Mouse (Mus musculus): Measurements from ENCODE around the gene Tnpo1.
A peak's percentile ranks its signal among the peaks of the same experiment; 100 is the strongest.
"Not testable (repeated sequence)": the region's sequence is repeated elsewhere in the genome, so short reads cannot be mapped to it uniquely, and the experiment has no call there.

The Tnpo1 gene

DNA sequence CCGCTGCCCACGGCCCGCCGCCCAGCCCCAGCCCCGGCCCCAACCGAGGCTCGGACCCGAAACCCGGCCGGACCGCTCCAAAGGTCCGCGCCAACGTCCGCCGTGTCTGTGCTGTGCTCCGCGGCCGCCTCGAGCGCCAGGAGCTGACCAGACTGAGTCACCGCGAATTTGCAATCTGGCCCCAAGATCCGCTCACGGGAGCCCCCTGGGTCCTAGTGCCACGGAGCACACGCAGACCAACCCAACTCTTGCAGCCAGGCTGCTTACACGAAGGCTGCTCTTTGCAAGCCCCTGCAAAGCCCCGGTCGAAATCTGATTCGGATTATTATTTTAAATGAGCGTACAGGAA lies 35.3 kb downstream of the Tnpo1 start:
- DNase-seq (ENCODE audit: low read depth in 2 of 2, low spot score in 2 of 2): peak; percentile 57 to 71

DNA sequence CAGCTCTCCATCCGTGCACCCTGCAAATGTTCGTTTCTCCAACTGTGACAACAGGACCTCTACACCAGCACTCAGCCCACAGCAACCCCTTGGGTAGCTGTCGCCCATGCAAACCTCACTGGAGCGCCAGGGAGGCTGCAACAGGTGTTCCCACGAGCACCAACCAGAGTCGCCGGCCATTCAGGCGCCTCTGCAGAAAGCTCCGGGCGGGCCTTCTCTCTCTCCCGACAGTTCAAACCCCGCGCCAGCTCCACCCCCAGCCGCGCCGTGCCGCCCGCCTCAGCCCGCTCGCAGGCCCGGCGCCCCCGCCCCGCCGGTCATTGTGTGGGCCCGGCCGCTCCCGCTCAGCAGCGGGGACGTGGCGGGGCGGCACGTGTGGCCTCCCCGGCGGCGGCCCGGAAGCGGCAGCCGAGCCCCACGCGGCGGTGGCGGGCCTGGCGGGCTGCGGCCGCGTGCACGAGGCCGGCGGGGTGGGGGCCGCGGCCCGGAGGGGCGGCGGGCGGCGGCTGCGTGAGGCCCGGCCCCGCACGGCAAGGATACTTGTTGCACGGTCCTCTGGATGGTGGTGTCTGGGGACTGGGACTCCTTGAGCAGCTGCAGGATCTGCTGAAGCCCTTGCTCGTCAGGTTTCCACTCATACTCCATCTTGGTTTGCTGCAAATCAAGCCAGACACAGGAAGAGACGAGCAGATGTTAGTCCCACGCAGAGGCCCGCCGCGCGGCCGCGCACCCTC lies 35.9 kb downstream of the Tnpo1 start:
- DNase-seq (ENCODE audit: low read depth in 2 of 2, low spot score in 2 of 2): peak; percentile 42 to 48

DNA sequence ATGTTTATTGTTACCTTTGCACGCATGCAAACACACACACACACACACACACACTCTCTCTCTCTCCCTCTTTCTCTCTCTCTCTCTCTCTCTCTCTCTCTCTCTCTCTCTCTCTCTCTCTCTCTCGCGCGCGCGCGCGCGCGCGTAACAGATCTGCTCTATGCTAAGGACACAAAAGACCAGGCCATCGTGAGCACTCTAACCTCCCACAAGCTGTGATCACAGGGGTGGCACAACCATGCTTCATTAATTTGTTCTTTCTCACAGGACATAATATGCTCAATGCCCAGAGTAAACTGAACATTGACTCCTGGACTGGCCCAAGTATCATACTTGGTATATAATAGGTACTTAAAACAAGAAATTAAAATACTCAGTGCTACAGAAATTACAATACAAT lies 37.0 kb downstream of the Tnpo1 start:
- no peak for DNase-seq (ENCODE audit: low read depth in 2 of 2, low spot score in 2 of 2)

DNA sequence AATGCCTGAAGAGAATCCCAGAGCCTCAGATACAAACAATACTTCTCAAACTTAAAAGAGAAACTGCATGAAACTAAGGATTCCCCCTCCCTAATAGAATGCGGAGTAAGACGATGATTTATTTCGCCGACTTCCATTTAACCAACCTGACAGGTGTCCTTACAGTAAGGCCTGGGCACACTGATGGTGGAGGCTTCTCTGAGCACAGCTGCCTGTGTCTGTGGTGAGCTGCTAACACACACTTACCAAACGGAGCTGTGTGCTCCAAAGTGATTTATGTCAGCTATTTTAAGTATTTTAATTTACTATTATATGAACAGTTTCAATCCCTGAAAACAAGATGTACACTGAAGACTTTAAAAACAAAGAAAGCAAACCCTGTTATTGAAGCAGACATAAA lies 42.4 kb downstream of the Tnpo1 start:
- DNase-seq (ENCODE audit: low read depth in 2 of 2, low spot score in 2 of 2): no peak

DNA sequence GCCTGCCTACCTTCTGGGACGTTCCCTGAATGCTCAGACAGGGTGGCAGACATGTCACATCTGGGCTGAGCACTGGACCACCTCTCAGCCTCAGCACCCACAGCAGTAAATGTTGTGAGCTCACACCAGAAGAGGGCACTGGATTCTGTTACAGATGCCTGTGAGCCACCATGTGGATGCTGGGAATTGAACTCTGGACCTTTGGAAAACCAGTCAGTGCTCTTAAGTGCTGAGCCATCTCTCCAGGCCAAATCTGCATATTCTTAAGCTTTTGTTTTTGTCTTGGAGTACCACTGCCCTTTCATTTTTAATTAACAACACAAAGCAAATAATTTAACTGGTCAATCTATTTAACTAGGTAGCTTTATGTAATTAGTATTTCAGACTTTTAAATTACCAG lies 44.2 kb downstream of the Tnpo1 start:
- DNase-seq (ENCODE audit: low read depth in 2 of 2, low spot score in 2 of 2): no peak

DNA sequence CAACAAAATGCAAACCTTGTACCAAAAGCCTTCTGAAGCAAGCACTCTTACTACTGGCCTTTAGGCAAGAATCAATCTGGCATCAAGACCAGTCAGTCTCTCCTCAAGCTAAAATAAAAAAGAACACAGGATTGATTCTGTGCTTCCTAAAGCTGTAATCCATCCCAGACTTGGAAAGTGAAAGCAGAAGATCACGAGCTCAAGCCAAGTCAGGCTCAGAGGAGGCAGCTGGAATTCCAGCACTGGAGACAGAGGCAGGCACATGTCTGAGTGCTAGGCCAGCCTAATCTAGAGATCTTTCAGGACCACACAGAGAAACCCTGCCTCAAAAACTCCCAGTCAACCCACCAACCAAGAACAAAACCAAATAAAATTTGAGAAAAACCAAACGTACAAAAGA lies 45.8 kb downstream of the Tnpo1 start:
- DNase-seq (ENCODE audit: low read depth in 2 of 2, low spot score in 2 of 2): no peak

DNA sequence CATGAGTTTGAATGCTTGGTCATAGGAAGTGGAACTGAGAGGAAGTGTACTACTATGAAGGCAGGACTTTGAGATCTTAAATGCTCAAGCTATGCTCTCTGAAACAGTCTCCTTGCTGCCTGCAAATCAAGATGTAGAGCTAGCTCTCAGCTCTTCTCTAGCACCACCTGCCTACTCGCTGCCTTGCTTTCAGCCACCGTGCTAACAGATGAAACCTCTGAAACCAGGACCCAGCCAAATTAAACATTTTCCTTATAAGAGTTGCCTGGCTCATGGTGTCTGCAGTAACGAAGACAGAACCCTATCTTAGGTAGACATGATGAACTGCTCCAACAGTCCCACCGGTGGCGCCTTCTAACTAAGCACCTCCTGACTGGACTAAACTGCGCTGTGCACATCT lies 46.8 kb downstream of the Tnpo1 start:
- no peak for DNase-seq (ENCODE audit: low read depth in 2 of 2, low spot score in 2 of 2)

DNA sequence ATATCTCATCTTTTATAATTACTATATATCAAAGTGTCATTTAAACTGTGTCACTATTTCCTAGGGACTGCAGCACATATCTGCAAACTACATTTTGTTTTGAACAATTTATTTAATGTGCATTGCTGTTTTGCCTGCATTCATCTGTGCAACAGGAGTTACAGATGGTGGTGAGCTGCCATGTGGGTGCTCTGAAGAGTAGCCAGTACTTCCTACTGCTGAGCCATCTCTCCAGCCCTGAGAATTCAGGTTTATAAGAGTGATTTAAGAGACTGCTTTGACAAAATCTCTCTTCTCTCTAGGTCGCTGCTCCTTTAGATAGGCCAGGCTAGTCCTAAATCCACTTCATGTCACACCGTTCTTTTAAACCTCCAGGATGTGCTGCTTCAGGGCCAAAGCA lies 49.0 kb downstream of the Tnpo1 start:
- DNase-seq (ENCODE audit: low read depth in 2 of 2, low spot score in 2 of 2): no peak

DNA sequence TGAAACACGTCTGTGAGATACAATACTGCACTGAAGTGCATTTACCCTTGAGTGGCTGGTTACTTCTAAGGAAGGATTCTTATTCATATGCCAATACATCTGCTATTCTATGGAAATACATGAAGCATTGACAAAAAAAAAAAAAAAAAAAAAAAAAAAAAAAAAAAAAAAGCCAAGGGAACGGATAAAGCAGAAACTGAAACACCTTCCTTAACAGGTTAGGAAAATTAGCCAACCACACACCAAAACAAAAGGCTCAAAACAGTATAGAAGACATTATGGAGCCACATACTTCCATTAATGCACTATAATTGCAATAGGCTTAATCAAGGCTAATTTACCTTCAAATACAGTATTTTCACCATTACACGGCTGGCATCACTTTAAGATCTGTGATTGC lies 51.5 kb downstream of the Tnpo1 start:
- no peak for DNase-seq (ENCODE audit: low read depth in 2 of 2, low spot score in 2 of 2)

DNA sequence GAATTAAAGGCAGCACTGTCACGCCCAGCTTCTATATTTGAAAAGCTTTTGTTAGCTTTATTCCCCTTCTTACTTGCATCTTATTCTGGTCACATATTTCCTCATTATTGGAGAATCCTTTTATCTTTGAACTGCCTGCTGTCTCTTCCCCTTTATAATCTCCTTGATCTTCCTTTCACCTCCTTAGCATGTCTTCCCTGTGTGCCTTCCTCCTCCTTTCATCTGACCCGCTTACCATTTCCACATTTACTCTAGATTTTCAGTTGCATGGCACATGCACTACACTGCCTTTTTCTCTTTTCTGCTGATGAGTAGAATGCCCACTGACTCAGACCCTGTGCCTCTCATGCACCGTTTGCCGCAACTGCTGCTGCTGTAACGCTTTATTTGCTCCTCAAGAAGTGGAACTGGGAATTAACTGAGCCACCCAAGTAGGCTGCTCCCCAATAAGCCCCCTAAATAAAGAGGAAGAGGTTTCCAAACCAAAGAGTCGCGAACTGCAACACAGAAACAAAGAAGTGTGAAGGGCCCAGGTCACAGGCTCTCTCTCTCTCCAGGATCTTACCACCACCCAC lies 53.8 kb downstream of the Tnpo1 start:
- DNase-seq (ENCODE audit: low read depth in 2 of 2, low spot score in 2 of 2): no peak

DNA sequence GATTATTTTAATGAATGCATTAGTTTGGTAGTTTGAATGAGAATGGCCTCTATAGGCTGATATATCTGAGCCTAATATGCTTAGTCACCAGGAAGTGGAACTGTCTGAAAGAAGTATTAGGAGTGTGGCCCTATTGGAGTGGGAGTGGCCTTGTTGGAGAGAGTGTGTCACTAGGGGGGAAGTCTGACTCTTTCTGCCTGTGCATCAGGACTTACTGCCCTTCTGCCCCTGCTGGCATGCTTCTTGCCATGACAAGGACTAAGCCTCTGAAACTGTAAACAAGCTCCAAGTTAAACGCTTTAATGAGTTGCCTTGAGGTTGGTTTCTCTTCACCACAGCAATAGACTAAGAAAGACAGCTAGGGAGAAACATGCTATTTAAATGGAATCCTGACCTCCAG lies 54.9 kb downstream of the Tnpo1 start:
- DNase-seq (ENCODE audit: low read depth in 2 of 2, low spot score in 2 of 2): no peak

DNA sequence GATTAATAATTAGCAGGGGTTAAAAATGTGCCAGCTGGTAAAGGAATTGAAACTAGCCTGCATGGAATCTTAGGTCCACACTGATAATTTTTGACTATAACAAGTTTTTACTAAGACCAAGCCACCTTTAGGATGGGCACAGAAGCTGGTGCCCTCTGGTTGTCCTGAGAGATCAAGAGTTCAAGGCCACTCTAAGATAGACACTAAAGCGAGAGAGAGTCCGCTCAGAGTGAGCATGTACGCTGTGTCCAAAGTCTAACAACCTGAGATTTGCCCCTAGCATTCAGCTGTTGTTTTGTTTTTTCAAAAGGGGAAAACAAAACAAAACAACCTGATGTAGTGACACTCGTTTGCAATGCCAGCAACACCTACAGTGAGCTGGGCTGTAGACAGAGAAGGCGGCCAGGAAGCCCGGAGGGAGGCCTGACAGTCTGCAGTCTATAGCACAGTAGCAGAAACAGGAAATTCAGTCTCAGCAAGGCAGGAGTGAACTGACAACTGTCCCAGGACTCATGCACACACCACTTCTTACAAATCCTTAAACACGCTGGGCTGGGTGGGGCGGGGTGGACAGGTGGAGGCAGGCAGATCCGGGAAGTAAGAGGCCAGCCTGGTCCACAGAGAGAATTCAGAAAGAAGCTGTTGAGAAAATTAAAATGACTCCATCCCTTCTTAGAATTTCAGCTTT lies 57.8 kb downstream of the Tnpo1 start:
- no peak for DNase-seq (ENCODE audit: low read depth in 2 of 2, low spot score in 2 of 2)

DNA sequence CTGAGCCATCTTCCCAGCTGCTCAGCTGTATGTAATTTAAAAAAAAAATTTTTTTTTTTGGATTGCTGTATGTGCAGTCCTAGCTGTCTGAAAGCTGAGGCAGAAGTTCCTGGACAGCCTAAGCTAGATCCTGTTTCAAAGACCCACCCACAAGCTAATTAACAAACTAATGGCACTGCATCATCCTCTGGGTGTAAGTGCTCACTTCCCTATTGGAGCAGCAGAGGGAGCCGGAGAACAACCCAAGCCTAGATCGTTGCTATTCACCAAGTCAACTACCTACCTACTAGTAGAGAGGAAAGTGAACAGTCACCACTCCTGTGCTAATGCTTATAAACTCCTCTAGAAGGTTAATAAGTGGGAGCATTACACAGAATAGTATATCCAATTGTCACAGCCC lies 58.4 kb downstream of the Tnpo1 start:
- peak; percentile 3 to 18 for DNase-seq (ENCODE audit: low read depth in 2 of 2, low spot score in 2 of 2)

DNA sequence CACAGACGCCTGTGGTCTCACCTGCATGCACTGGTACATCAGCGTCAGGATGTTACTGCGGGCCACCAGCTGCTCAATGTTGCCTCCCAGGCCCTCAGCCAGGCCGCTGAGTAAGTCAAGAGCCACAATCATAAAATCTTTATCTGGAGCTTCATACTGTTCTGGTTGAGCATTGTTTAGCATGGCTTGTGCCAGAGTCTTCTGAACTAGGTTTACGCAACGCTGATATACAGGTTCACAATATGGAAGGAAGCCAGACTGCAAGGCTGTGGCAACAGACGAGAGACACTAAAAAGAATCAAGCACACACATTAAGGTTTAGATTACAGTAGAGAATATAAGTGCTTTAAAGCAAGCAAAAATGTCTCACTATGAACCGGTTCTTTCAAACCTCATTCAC lies 70.9 kb downstream of the Tnpo1 start:
- no peak for DNase-seq (ENCODE audit: low read depth in 2 of 2, low spot score in 2 of 2)

DNA sequence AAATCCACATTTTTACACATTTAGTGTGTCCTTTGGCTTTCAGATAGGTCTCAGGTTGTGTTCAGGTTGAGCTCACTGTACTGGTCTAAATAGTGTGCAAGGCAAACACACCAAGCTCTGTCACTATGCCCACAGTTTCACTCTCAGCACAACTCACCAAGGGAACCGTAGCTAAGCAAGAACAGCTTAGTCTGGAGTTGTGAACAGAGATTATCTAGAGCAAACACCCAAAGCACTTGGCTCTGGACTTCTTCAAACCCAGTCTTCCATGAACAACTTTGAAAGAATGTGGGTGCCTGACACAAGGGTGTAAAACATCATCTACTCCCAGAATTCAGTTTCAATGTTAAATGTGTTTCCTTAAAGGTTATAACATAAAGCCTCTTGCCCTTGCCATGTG lies 80.4 kb downstream of the Tnpo1 start:
- no peak for DNase-seq (ENCODE audit: low read depth in 2 of 2, low spot score in 2 of 2)

DNA sequence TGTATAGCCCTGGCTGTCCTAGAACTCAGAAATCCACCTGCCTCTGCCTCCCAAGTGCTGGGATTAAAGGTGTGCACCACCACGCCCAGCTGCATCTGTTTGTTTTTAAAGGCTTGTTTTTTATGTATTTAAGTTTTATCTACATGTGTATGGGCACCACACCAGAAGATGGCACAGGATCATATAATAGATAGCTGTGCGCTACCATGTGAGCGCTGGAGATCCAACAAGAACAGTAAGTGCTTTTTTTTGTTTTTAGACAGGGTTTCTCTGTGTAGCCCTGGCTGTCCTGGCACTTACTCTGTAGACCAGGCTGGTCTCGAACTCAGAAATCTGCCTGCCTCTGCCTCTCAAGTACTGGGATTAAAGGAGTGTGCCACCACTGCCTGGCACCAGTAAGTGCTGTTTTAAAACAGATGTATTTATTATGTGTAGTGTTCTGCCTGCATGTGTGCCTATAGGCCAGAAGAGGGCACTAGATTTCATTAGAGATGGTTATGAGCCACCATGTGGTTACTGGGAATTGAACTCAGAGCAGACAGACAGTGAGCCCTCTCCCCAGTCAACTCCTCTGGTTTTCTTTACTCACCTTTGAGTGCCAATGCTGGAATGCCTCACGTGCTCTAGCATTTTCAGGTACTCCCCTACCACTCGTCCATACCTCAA lies 89.6 kb downstream of the Tnpo1 start:
- no peak for DNase-seq (ENCODE audit: low read depth in 2 of 2, low spot score in 2 of 2)

DNA sequence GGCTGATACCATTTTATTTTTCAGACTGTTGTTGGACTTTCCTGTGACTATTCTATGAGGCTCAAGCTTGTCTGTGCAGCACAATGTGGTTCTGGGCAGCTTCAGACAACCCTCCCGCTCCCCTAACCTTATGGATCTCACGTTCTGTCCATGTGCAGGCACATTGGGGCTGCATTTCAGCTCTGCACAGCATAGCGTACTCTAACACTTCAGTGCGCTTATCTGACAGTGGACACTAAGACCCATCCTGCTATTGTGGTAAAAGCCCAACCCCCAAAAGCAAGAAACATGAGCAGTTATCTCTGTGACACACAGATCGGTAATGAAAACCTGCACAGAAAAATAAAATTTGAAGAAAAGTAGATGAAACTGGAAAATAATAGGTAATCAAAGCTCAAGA lies 90.4 kb downstream of the Tnpo1 start:
- no peak for DNase-seq (ENCODE audit: low read depth in 2 of 2, low spot score in 2 of 2)

DNA sequence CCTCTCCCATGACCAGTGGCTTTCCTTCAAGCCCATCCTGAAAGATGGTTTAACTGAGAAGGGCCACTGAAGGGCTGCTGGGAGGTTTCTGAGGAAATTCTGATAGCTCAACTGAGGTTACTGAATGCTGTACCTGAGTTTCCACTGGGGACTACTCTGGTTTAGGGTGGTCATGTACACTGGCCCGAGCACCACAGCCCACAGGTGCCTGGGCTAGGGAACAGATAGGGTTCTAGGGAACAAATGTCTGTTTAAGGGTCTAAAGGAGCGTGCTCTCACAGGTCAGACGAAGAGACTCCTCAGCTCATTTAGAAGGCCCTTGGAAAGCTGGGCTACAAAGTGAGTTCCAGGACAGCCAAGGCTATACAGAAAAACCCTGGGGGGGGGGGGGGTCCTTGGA lies 91.5 kb downstream of the Tnpo1 start:
- DNase-seq (ENCODE audit: low read depth in 2 of 2, low spot score in 2 of 2): no peak

DNA sequence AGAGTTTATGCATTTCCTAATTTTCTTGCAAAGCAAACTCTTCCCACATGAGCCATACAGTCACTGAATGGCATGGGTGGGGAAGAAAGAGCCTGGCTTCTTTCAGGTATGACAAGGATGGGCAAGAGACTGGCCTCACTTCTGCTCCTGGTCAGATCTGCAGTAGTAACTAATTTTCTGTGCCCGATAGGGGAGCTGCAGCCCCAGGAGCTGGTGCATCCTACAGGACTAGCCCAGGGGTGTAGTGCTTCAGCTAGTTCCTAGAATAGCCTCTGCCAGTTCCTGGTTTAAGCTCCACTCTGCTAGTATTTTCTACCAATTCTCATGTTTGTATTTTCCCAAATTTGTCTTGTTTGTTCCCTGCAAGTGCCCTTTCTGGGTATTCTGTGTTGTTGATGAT lies 92.0 kb downstream of the Tnpo1 start:
- no peak for DNase-seq (ENCODE audit: low read depth in 2 of 2, low spot score in 2 of 2)

DNA sequence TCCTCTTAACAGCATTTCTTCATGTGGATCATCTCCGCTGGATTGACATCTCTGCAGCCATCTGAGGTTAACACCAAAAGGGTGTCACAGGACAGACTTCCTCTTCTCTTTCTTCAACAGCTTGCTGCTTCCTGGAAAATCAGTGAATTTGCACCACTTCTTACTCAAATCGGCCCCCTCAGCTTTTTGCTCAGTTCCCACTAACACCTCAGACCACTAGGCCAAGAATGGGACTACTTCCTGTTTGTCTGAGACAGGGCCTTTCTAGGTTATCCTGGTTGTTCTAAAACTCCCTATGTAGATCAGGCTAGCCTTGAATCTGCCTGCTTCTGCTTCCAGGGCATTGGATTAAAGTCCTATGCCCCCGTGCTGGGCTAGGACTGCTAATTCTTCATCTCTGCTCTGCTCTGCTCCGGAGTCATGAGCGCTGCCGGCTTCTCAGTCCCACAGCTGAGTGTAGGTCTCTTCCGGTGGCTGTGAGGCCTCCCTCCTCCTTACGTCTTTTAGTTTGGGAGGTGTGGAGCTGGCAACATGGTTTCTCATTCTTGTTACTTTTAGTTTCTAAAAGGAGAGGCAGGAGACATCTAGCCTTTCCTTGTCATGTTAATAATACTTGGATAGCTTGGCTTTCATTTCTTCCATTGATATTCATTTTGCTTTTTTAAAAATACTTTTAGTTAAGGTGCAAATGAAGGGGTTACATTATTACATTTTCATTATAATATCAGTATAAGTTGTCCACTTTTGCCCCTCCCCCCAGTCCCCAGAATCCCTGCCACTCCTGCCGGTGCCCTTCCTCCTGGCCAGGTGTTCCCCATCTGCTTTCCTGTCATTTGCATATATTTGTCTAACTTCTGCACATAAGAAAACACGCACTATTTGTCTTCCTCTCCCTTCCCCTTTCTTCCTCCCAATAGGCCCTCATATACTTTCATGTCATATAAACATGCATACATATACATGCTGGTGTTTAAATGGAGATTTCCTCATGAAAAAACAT lies 93.4 kb downstream of the Tnpo1 start:
- no peak for DNase-seq (ENCODE audit: low read depth in 2 of 2, low spot score in 2 of 2)

DNA sequence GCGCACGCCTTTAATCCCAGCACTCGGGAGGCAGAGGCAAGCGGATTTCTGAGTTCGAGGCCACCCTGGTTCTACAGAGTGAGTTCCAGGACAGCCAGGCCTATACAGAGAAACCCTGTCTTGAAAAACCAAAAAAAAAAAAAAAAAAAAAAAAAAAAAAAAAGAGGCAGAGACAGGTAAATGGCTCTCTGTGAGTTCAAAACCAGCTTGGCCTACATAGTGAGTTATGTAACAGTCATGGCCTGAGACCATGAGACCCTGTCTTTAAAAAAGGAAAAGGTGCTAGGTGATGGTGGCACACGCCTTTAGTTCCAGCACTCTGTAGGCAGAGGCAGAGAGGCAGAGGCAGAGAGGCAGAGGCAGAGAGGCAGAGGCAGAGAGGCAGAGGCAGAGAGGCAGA lies 97.2 kb downstream of the Tnpo1 start:
- DNase-seq (ENCODE audit: low read depth in 2 of 2, low spot score in 2 of 2): not testable (repeated sequence)

Data from CD8-positive naive resting alpha-beta T cell, adult 2 months (primary cell).